ENCODE assay signal across 24 mouse cellular contexts in the genomic region with DNA sequence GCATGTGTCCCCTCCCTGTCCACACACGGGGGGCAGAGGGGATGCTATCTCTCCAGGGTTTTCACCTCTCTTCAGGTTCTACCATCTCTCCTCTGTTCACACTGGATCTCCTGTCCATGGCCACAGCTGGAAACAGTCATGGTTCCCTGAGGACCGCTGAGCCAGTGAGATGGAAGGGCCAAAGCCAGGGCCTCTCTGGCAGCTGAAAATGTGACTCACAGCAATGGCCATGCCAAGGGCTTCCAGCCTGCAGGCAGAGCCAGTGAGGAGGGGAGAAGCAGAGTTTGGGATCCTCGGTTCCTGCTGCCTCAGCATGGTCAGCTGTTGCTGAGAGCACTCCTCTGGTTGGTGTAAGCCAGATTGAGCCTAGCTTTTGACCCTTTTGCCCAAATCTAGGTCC. TPM values are rescaled to one million over a fixed set of nuclear protein-coding genes. Genes with fewer than 3 reads are reported as not detected.
A peak's percentile ranks its signal among the peaks of the same experiment; 100 is the strongest.
DNase-seq lines count a peak whose midpoint lies in the region; ATAC-seq and TF ChIP-seq lines count a peak whose summit lies in the region.
"Had no signal": no experiment of that assay in that cellular context is flagged by ENCODE, and none has a peak within 500 bp of the region (broad histone marks: within the 10 kb centered on the region; RNA-seq: fewer than 3 reads in every experiment).

No protein-coding gene starts in this region.

- no peak for TF ChIP-seq CTCF in gastrocnemius, adult 2 months (IDR thresholded peaks at IDR 0.05)

- intact Hi-C loops in gastrocnemius, adult 2 months (cut with DNase I): no loop called here
- intact Hi-C loops in left cerebral cortex, postnatal 14 days (cut with DNase I): no loop called here

- 82% methylated on average over 3 of the region's 3 CpGs for WGBS in midbrain, embryonic 10.5 days
- WGBS in midbrain, embryonic 13.5 days: 86% methylated on average over 3 of the region's 3 CpGs

- no peaks in the 10 kb centered on the region for H3K36me3 ChIP-seq in midbrain, embryonic 10.5 days
- no peaks in the 10 kb centered on the region for H3K36me3 ChIP-seq in midbrain, embryonic 13.5 days
- H3K36me3 ChIP-seq: embryonic facial prominence, embryonic 13.5 days; heart, embryonic 15.5 days; hindbrain, embryonic 15.5 days had no signal

- H3K27me3 ChIP-seq in midbrain, embryonic 10.5 days (ENCODE audit: low read depth, poor library complexity, severe bottlenecking): peaks cover 7% of the 10 kb centered on the region; the same call in 1 of the 2 replicates
- H3K27me3 ChIP-seq in midbrain, embryonic 13.5 days: no peaks in the 10 kb centered on the region
- H3K27me3 ChIP-seq: embryonic facial prominence, embryonic 13.5 days; hindbrain, embryonic 15.5 days had no signal

- H3K4me3 ChIP-seq in midbrain, embryonic 10.5 days: no peak overlapping the region
- H3K4me3 ChIP-seq in midbrain, embryonic 13.5 days (replicated peaks): no peak overlapping the region
- H3K4me3 ChIP-seq in gastrocnemius, adult 2 months: no peak overlapping the region
- H3K4me3 ChIP-seq: embryonic facial prominence, embryonic 13.5 days; heart, embryonic 15.5 days; hindbrain, embryonic 15.5 days; megakaryocyte, embryonic 14.5 days had no signal

- no peak for ATAC-seq in midbrain, embryonic 13.5 days
- ATAC-seq: forebrain, embryonic 16.5 days; intestine, embryonic 16.5 days; liver, postnatal 0 days; Patski had no signal

- H3K4me1 ChIP-seq in midbrain, embryonic 10.5 days: 0 out of 2 replicates have a peak, but pooled peaks cover 3% of the 10 kb centered on the region
- 0 out of 2 replicates have a peak, but pooled peaks cover 3% of the 10 kb centered on the region for H3K4me1 ChIP-seq in midbrain, embryonic 13.5 days (replicated peaks)
- H3K4me1 ChIP-seq: heart, embryonic 15.5 days; hindbrain, embryonic 15.5 days; megakaryocyte, embryonic 14.5 days had no signal

- H3K9me3 ChIP-seq in midbrain, embryonic 10.5 days (replicated peaks): no peaks in the 10 kb centered on the region
- H3K9me3 ChIP-seq in midbrain, embryonic 13.5 days: no peaks in the 10 kb centered on the region
- H3K9me3 ChIP-seq: embryonic facial prominence, embryonic 13.5 days; heart, embryonic 15.5 days; hindbrain, embryonic 15.5 days had no signal

- no peak overlapping the region for H3K9ac ChIP-seq in midbrain, embryonic 13.5 days (replicated peaks)
- H3K9ac ChIP-seq: embryonic facial prominence, embryonic 13.5 days; heart, embryonic 15.5 days; hindbrain, embryonic 15.5 days; liver, postnatal 0 days had no signal

- no peak overlapping the region for H3K4me2 ChIP-seq in midbrain, embryonic 13.5 days (replicated peaks)
- H3K4me2 ChIP-seq: embryonic facial prominence, embryonic 13.5 days; heart, embryonic 15.5 days; hindbrain, embryonic 15.5 days had no signal

- H3K27ac ChIP-seq in midbrain, embryonic 10.5 days (replicated peaks): 0 out of 2 replicates have a peak overlapping the region, but pooled peaks have one; percentile 3
- no peak overlapping the region for H3K27ac ChIP-seq in midbrain, embryonic 13.5 days
- no peak overlapping the region for H3K27ac ChIP-seq in gastrocnemius, adult 2 months
- H3K27ac ChIP-seq: embryonic facial prominence, embryonic 13.5 days; heart, embryonic 15.5 days; hindbrain, embryonic 15.5 days; kidney, postnatal 0 days had no signal

- no peak for DNase-seq in midbrain, embryonic 10.5 days (ENCODE audit: low spot score)
- peak; percentile 49 for DNase-seq in gastrocnemius, adult 2 months
- peak; percentile 36 to 49 for DNase-seq in heart, adult 9 months (ENCODE audit: low spot score in 2 of 2)
- peak; percentile 27 for DNase-seq in skeletal muscle tissue, adult 2 months (ENCODE audit: low read depth, low spot score)
- DNase-seq in cerebellum, adult 18-20 months: no peak
- DNase-seq in left cerebral cortex, postnatal 14 days (ENCODE audit: low spot score in 2 of 2): no peak
- DNase-seq: adrenal gland, adult 8-10 months; cerebellum, postnatal 10 days; layer of hippocampus, postnatal 36 days; left cerebral cortex, postnatal 4 days; liver; liver, postnatal 0 days; lung, postnatal 10 days; thymus, adult 2 months had no signal

RNA-seq across cellular contexts. Expression of gene Matn1, which starts 34.8 kb away (rescaled TPM):
- polyA plus RNA-seq in midbrain, embryonic 10.5 days (2016; fragmentation: Nextera tagmentation; extraction: Ambion mirVana): not detected in 2 replicates
- 0.13 TPM in 1 of 2 replicates, not detected in the other for polyA plus RNA-seq in midbrain, embryonic 13.5 days (2015; fragmentation: Nextera tagmentation; extraction: Ambion mirVana)
- total RNA-seq in gastrocnemius, adult 2 months (2021): not detected
- total RNA-seq in left cerebral cortex, postnatal 14 days (2021): 1 to 10 TPM; 2.0 to 2.4 TPM
- total RNA-seq: adrenal gland, adult 8-10 months had no signal
- polyA plus RNA-seq: forebrain, embryonic 16.5 days; intestine, embryonic 16.5 days; liver, postnatal 0 days; Patski; urinary bladder, adult 2 months had no signal

Comparison
In these comparisons a context has a peak if more than half of its experiments do, and no peak if none do; other contexts are left out.
1. DNase-seq: peak in gastrocnemius, adult 2 months (single experiment), heart, adult 9 months (2 of 2) and skeletal muscle tissue, adult 2 months (single experiment); none in midbrain, embryonic 10.5 days (single experiment), cerebellum, adult 18-20 months (0 of 2) and left cerebral cortex, postnatal 14 days (0 of 2).